26 mouse cellular contexts compared by ENCODE assay signal in the genomic region with DNA sequence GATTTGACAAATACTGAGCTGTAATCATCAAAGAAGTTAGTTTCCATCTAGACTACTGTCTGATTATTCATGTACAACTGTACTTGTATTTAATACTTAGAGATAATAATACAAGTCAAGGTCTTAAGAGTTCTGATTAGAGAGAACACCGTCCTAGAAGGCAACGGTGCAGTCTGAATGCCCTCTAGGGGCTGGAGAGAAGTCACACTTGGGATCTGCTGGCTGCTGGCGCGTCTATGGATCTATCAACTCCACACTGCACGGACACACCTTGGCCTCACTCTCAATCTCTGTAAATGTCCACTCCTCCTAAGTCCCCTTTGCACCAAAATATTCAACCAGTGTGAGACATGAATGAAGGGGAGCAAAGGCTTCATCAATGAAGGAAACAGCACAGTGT. TPM values are rescaled to one million over a fixed set of nuclear protein-coding genes. Genes with fewer than 3 reads are reported as not detected.
DNase-seq lines count a peak whose midpoint lies in the region; ATAC-seq and TF ChIP-seq lines count a peak whose summit lies in the region.
"Had no signal": no experiment of that assay in that cellular context is flagged by ENCODE, and none has a peak within 500 bp of the region (broad histone marks: within the 10 kb centered on the region; RNA-seq: fewer than 3 reads in every experiment).

No protein-coding gene starts in this region.

- TF ChIP-seq EP300 in heart, adult 2 months (IDR thresholded peaks at IDR 0.05; ENCODE audit: insufficient read depth, low read depth, low read length) = no peak

- no peak overlapping the region for H3K9ac ChIP-seq in heart, adult 2 months (ENCODE audit: low read depth, low read length)
- H3K9ac ChIP-seq in intestine, embryonic 16.5 days (ENCODE audit: low read depth, low read length) = no peak overlapping the region
- H3K9ac ChIP-seq: embryonic facial prominence, embryonic 13.5 days; hindbrain, embryonic 15.5 days; liver, embryonic 15.5 days; neural tube, embryonic 15.5 days had no signal

- no peak for DNase-seq in heart, adult 2 months
- DNase-seq in heart, adult 18-20 months = no peak
- no peak for DNase-seq in lung, adult 2 months
- DNase-seq in lung, postnatal 14 days = no peak
- DNase-seq in yolk sac, embryonic 10.5 days (ENCODE audit: low spot score) = peak; percentile 12
- no peak for DNase-seq in left cerebral cortex, postnatal 36 days (ENCODE audit: low spot score in 2 of 2)
- DNase-seq: B cell, adult 2 months; cerebellum, adult 9-10 months; heart, postnatal 14 days; left cerebral cortex, postnatal 4 days; midbrain, embryonic 14.5 days; right cerebral cortex, postnatal 25 days; spleen, adult 18-20 months; thymus, adult 18-20 months; thymus, postnatal 25 days had no signal

- no peaks in the 10 kb centered on the region; the same call in 1 of the 2 replicates for H3K4me1 ChIP-seq in heart, adult 2 months (ENCODE audit: control insufficient read depth, insufficient read depth, low read length)
- no peaks in the 10 kb centered on the region for H3K4me1 ChIP-seq in lung, adult 2 months (ENCODE audit: control insufficient read depth, insufficient read depth, low read length)
- no peaks in the 10 kb centered on the region for H3K4me1 ChIP-seq in intestine, embryonic 16.5 days (ENCODE audit: control insufficient read depth, insufficient read depth, low read length)
- H3K4me1 ChIP-seq: embryonic facial prominence, embryonic 13.5 days; forebrain, embryonic 10.5 days; hindbrain, embryonic 10.5 days; hindbrain, embryonic 15.5 days; liver, embryonic 15.5 days; neural tube, embryonic 15.5 days had no signal

- peak; percentile 47 for TF ChIP-seq CTCF in heart, adult 2 months (IDR thresholded peaks at IDR 0.05)
- 0 out of 2 replicates have a peak, but pooled peaks have one; percentile 26 for TF ChIP-seq CTCF in lung, adult 2 months (IDR thresholded peaks at IDR 0.05; ENCODE audit: insufficient read depth, low read length)

- WGBS in heart, adult 2 months = 60% methylated on average over 5 of the region's 5 CpGs
- 79% methylated on average over 5 of the region's 5 CpGs for WGBS in lung, adult 2 months
- 72% methylated on average over 5 of the region's 5 CpGs for WGBS in intestine, embryonic 16.5 days

- peaks cover 9% of the 10 kb centered on the region; the same call in 1 of the 2 replicates for H3K36me3 ChIP-seq in heart, adult 2 months (ENCODE audit: control insufficient read depth, insufficient read depth, low read length)
- no peaks in the 10 kb centered on the region for H3K36me3 ChIP-seq in intestine, embryonic 16.5 days (ENCODE audit: control insufficient read depth, insufficient read depth, low read length)

- no peaks in the 10 kb centered on the region for H3K27me3 ChIP-seq in heart, adult 2 months (ENCODE audit: control insufficient read depth, insufficient read depth, low read length)
- no peaks in the 10 kb centered on the region for H3K27me3 ChIP-seq in intestine, embryonic 16.5 days (replicated peaks; ENCODE audit: control insufficient read depth, insufficient read depth, low read length)
- H3K27me3 ChIP-seq: embryonic facial prominence, embryonic 13.5 days; hindbrain, embryonic 15.5 days; liver, embryonic 15.5 days; neural tube, embryonic 15.5 days; Patski had no signal

- no peaks in the 10 kb centered on the region for H3K9me3 ChIP-seq in intestine, embryonic 16.5 days (ENCODE audit: control insufficient read depth, low read length)
- H3K9me3 ChIP-seq: embryonic facial prominence, embryonic 13.5 days; forebrain, embryonic 10.5 days; hindbrain, embryonic 10.5 days; hindbrain, embryonic 15.5 days; liver, embryonic 15.5 days; neural tube, embryonic 15.5 days had no signal

- no peak for TF ChIP-seq POLR2A in heart, adult 2 months (IDR thresholded peaks at IDR 0.05; ENCODE audit: insufficient read depth, low read depth, low read length)
- no peak for TF ChIP-seq POLR2A in lung, adult 2 months (IDR thresholded peaks at IDR 0.05; ENCODE audit: borderline replicate concordance, extremely low read depth, low read depth, low read length)

- ATAC-seq in intestine, embryonic 16.5 days = peak; percentile 62
- ATAC-seq: forebrain, embryonic 16.5 days; inflammation-experienced regulatory T-cells, adult 6 months; Patski had no signal

- no peak overlapping the region for H3K27ac ChIP-seq in heart, adult 2 months
- peak overlapping the region; percentile 74 for H3K27ac ChIP-seq in intestine, embryonic 16.5 days (ENCODE audit: low read length)
- H3K27ac ChIP-seq: embryonic facial prominence, embryonic 13.5 days; forebrain, embryonic 10.5 days; hindbrain, embryonic 10.5 days; hindbrain, embryonic 15.5 days; liver, embryonic 15.5 days; neural tube, embryonic 15.5 days had no signal

- intact Hi-C loops in heart, adult 2 months (cut with DNase I) = no loop called here
- intact Hi-C loops in left cerebral cortex, postnatal 36 days (cut with DNase I) = no loop called here

- H3K79me2 ChIP-seq in heart, adult 2 months (replicated peaks; ENCODE audit: control insufficient read depth, insufficient read depth, low read length) = no peaks in the 10 kb centered on the region

- no peak overlapping the region for H3K4me3 ChIP-seq in heart, adult 2 months
- H3K4me3 ChIP-seq in lung, adult 2 months (replicated peaks; ENCODE audit: extremely low read depth, low read depth, low read length) = no peak overlapping the region
- H3K4me3 ChIP-seq in intestine, embryonic 16.5 days (ENCODE audit: low read length) = no peak overlapping the region
- H3K4me3 ChIP-seq: embryonic facial prominence, embryonic 13.5 days; forebrain, embryonic 10.5 days; hindbrain, embryonic 10.5 days; hindbrain, embryonic 15.5 days; liver, embryonic 15.5 days; neural tube, embryonic 15.5 days had no signal

- H3K4me2 ChIP-seq in intestine, embryonic 16.5 days (ENCODE audit: low read depth, low read length) = no peak overlapping the region
- H3K4me2 ChIP-seq: embryonic facial prominence, embryonic 13.5 days; hindbrain, embryonic 15.5 days; liver, embryonic 15.5 days; neural tube, embryonic 15.5 days had no signal

RNA-seq across cellular contexts. Expression of gene Chac1, which starts 47.2 kb away (rescaled TPM):
- 10 to 100 TPM in 1 of 2 experiments, 1 to 10 TPM in 1; 5.6 to 13.7 TPM for total RNA-seq in heart, adult 2 months (2021)
- 6.2 and 8.1 TPM in 2 replicates for polyA plus RNA-seq in heart, adult 2 months (2012; rRNA removed)
- 1 to 10 TPM; 4.0 to 7.0 TPM for total RNA-seq in heart, adult 18-20 months (2021)
- polyA plus RNA-seq in lung, adult 2 months (2012; rRNA removed) = 9.2 and 10.7 TPM in 2 replicates
- 2.7 and 6.0 TPM in 2 replicates for polyA plus RNA-seq in intestine, embryonic 16.5 days (2015; fragmentation: Nextera tagmentation; extraction: Ambion mirVana)
- 1 to 10 TPM; 8.2 to 8.9 TPM for total RNA-seq in left cerebral cortex, postnatal 36 days (2021)
- total RNA-seq: monocyte, adult 5-6 weeks had no signal
- polyA plus RNA-seq: inflammation-experienced regulatory T-cells, adult 6 months had no signal
